Mouse (Mus musculus) midbrain, embryonic 15.5 days (tissue): Measurements from ENCODE around the gene Zbed5. TPM values are rescaled to one million over a fixed set of nuclear protein-coding genes. Genes with fewer than 3 reads are reported as not detected.
"Not testable (repeated sequence)": the region's sequence is repeated elsewhere in the genome, so short reads cannot be mapped to it uniquely, and the experiment has no call there.

ENCODE experiments used
- ATAC-seq: fragments of 200-750 bp; cut with Nextera tagmentation; replicated peaks from 2 replicates; pipeline ENCODE4 v1.8.0; 2017; ENCODE audit warnings: moderate TSS enrichment
- H3K27ac ChIP-seq: fragments of 300-500 bp; sonication (generic); 2 replicates; pipeline ENCODE4 v1.5.1; 2015; ENCODE audit warnings: mild to moderate bottlenecking, inconsistent platforms
- H3K27me3 ChIP-seq: fragments of 300-500 bp; sonication (generic); replicated peaks from 2 replicates; pipeline ENCODE4 v1.6.1; 2015; ENCODE audit warnings: inconsistent platforms
- H3K36me3 ChIP-seq: fragments of 300-500 bp; sonication (generic); replicated peaks from 2 replicates; pipeline ENCODE4 v1.6.1; 2015; ENCODE audit warnings: inconsistent platforms
- H3K4me1 ChIP-seq: fragments of 300-500 bp; sonication (generic); 2 replicates; pipeline ENCODE4 v1.6.1; 2015; ENCODE audit warnings: inconsistent platforms
- H3K4me2 ChIP-seq: fragments of 300-500 bp; sonication (generic); 2 replicates; pipeline ENCODE4 v1.6.1; 2015; ENCODE audit warnings: inconsistent platforms, mild to moderate bottlenecking, moderate library complexity
- H3K4me3 ChIP-seq: fragments of 300-500 bp; sonication (generic); 2 replicates; pipeline ENCODE4 v1.5.1; 2015; ENCODE audit warnings: mild to moderate bottlenecking, inconsistent platforms
- H3K9ac ChIP-seq: fragments of 300-500 bp; sonication (generic); 2 replicates; pipeline ENCODE4 v1.6.1; 2015; ENCODE audit warnings: mild to moderate bottlenecking, inconsistent platforms
- H3K9me3 ChIP-seq: fragments of 300-500 bp; sonication (generic); 2 replicates; pipeline ENCODE4 v1.6.1; 2016; ENCODE audit warnings: inconsistent platforms
- WGBS: fragments of 180-500 bp; shearing (Covaris S2); methylation state at CpG from one replicate; pipeline ENCODE4 v1.1.7; 2015; ENCODE audit warnings: mixed read lengths; 5-methylcytosine and 5-hydroxymethylcytosine counted together
- polyA plus RNA-seq: library from polyadenylated mRNA; unstranded; fragments of >200 nt; fragmentation: Nextera tagmentation; extraction: Ambion mirVana; gene quantifications from 2 replicates; pipeline ENCODE4 v1.2.1, GENCODE M21; 2015

Zbed5 gene
- polyA plus RNA-seq, 1 experiment from 2014 or later, result 17.3 TPM

DNA sequence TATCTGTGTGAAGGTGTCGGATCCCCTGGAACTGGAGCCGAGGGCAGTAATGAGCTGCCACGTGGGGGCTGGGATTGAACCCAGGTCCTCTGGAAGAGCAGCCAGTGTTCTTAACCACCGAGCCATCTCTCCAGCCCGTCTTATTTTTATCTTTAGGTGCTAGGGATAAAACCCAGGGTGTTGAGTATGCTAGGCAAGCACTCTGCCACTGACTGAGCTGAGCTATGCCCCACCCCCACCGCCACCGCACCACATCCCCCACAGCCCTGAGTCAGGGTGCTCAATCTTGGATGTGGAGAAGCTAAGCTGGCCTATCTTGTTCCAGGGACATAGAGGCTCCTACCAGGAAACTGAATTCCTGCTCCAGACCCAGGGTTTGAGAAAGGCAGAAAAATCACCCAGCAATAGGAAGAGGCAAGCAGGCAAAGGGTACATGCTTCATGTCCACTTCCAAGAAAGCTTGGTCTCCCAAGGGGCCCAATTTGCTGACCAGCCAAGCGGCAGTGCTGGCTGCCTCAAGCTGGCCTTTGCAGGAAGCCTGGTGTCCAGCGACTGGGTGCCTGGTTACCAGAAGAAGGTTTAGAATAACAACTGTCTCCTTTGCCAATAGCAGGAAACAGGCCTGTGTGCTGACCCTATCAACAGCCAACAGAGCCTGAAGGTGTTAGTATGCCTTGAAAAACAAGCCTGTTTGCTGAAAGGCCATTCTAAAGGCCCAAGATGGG lies 17.6 kb upstream of the Zbed5 start:
- H3K27ac ChIP-seq, result no peak overlapping the region

DNA sequence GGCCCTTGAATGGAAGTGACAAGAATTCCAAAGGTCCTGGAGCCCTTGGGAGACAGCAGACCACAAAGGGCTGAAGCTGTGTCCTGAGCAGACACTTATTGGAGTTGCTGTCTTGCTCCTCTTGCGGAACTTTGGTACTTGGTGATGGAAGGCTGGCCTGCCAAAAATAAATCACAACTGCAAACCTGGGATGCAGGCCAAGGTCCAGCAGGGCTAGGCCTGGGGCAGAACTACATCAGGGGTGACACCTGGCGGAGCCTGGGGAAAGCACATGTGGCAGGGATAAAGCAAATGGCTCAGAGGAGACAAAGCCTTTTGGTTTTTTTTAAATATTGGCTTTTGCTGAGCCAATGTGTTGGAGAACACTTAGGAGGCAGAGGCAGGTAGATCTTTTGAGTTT lies 16.6 kb upstream of the Zbed5 start:
- no peak overlapping the region for H3K4me3 ChIP-seq
- H3K27me3 ChIP-seq, result no peaks in the 10 kb centered on the region
- no peak overlapping the region for H3K9ac ChIP-seq
- no peak overlapping the region for H3K27ac ChIP-seq
- H3K36me3 ChIP-seq, result peaks cover 23% of the 10 kb centered on the region; the same call in 1 of the 2 replicates
- no peak overlapping the region for H3K4me2 ChIP-seq
- no peaks in the 10 kb centered on the region for H3K9me3 ChIP-seq
- 60% methylated on average over 2 of the region's 2 CpGs for WGBS
- peaks cover 4% of the 10 kb centered on the region; the same call in 1 of the 2 replicates for H3K4me1 ChIP-seq
- no peak for ATAC-seq

More for the DNA sequence above, 17.6 kb upstream of the Zbed5 start:
- Histone ChIP-seq H3K9ac (no peak overlapping the region), H3K4me2 (no peak overlapping the region), H3K4me3 (no peak overlapping the region), H3K4me1 (no peaks in the 10 kb centered on the region), H3K36me3 (peaks cover 19% of the 10 kb centered on the region; the same call in 1 of the 2 replicates), H3K9me3 (no peaks in the 10 kb centered on the region), H3K27me3 (no peaks in the 10 kb centered on the region)
- WGBS, result 78% methylated on average over 9 of the region's 9 CpGs
- ATAC-seq, result no peak

- Histone ChIP-seq H3K4me1 (peaks cover 10% of the 10 kb centered on the region), H3K27me3 (no peaks in the 10 kb centered on the region), H3K4me2 (no peak overlapping the region), H3K36me3 (peaks cover 23% of the 10 kb centered on the region; the same call in 1 of the 2 replicates), H3K9me3 (no peaks in the 10 kb centered on the region), H3K9ac (no peak overlapping the region), H3K4me3 (no peak overlapping the region), H3K27ac (no peak overlapping the region)
- ATAC-seq, result no peak
- 70% methylated on average over 3 of the region's 3 CpGs for whole genome bisulfite sequencing
These were observed 15.6 kb upstream of the Zbed5 start for GRCm38 (mm10) chr5:129879888-129880287.

- Histone ChIP-seq H3K9me3 (no peaks in the 10 kb centered on the region), H3K4me3 (peak overlapping the region; percentile 95), H3K4me2 (peak overlapping the region; percentile 56), H3K27ac (peak overlapping the region; percentile 93; the same call in 1 of the 2 replicates), H3K27me3 (no peaks in the 10 kb centered on the region), H3K36me3 (peaks cover 10% of the 10 kb centered on the region; the same call in 1 of the 2 replicates), H3K4me1 (peaks cover 29% of the 10 kb centered on the region), H3K9ac (peak overlapping the region; percentile 94)
- 52% methylated on average over 10 of the region's 10 CpGs for WGBS
- ATAC-seq, result no peak
These were observed 9.3 kb upstream of the Zbed5 start for GRCm38 (mm10) chr5:129886271-129886670.

DNA sequence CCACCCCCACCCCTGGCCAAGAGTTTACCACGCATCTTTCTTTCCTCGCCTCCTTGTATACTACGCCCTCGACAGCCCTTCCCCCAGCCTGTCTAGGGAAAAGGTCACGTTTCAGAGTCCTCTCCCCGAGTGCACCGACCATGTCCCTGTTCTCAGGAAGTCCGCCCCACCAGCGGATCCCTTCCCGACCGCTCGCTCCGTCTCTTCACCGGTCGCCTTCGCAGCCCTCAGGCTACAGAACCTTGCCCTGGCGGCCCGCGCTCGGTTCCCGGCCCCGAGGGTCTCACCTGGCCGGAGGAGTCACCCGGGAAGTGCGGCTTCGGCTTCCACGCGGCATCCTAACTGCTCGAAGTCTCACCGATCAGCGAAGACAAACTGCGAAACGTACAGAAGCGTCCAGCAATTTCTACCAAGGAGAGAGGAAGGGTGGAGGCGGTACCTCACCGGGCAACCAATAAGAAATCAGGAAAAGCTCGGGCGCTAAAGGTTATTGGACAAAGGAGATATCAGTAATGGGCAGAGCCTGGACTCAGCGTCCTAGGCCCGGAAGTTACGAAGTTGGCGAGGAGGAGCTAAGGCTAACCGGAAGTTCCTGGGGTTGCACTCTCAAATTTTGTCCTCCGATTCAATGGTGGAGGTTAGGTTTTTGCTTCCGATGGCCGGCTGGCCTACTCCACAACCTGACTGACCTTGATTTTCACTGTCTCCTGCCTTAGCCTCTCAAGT lies 8.4 kb upstream of the Zbed5 start, which contains the start of gene Chchd2:
TSS of gene Chchd2 (minus strand) at position 560 of the 726 bp plus-strand sequence.
- WGBS, result under 1% methylated on average over 46 of the region's 46 CpGs
- Histone ChIP-seq H3K27me3 (no peaks in the 10 kb centered on the region), H3K9ac (peak within 1 kb of the TSS; percentile 94), H3K9me3 (no peaks in the 10 kb centered on the region), H3K4me1 (peaks cover 29% of the 10 kb centered on the region), H3K4me2 (peak within 1 kb of the TSS; percentile 56), H3K36me3 (peaks cover 4% of the 10 kb centered on the region; the same call in 1 of the 2 replicates), H3K4me3 (peak within 1 kb of the TSS; percentile 95), H3K27ac (peak within 1 kb of the TSS; percentile 93)
- ATAC-seq, result peak; percentile 100

DNA sequence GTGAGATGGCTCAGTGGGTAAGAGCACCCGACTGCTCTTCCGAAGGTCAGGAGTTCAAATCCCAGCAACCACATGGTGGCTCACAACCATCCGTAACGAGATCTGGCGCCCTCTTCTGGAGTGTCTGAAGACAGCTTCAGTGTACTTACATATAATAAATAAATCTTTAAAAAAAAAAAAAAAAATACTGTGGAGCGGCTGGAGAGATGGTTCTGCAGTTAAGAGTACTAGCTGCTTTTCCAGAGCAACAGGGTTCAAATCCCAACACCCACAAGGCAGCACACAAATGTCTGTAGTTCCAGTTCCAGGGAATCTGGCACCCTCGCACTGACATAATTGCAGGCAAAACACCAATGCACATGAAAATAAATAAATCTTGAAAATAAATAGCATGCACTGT lies 5.1 kb upstream of the Zbed5 start:
- H3K4me2 ChIP-seq, H3K27ac ChIP-seq, H3K36me3 ChIP-seq, ATAC-seq, H3K9me3 ChIP-seq, H3K9ac ChIP-seq, H3K27me3 ChIP-seq, H3K4me3 ChIP-seq: not testable (repeated sequence)
- peaks cover 18% of the 10 kb centered on the region for H3K4me1 ChIP-seq
- WGBS, result 69% methylated on average over 7 of the region's 7 CpGs

- no peaks in the 10 kb centered on the region for H3K27me3 ChIP-seq
- H3K4me2 ChIP-seq, result no peak within 1 kb of the TSS
- no peak within 1 kb of the TSS for H3K27ac ChIP-seq
- 0 out of 2 replicates have a peak, but pooled peaks cover 15% of the 10 kb centered on the region for H3K36me3 ChIP-seq
- H3K4me1 ChIP-seq, result peaks cover 12% of the 10 kb centered on the region
- no peak for ATAC-seq
- H3K9ac ChIP-seq, result no peak within 1 kb of the TSS
- WGBS, result 97% methylated on average over 1 of the region's 1 CpGs
- no peaks in the 10 kb centered on the region for H3K9me3 ChIP-seq
- H3K4me3 ChIP-seq, result no peak within 1 kb of the TSS
These were observed 2.9 kb downstream of the Zbed5 start, which contains the start of gene Phkg1 for GRCm38 (mm10) chr5:129898449-129898848. TSS of gene Phkg1 (minus strand) at chr5:129898549.

GRCm38 (mm10) chr5:129907775-129908174 lies 12.3 kb downstream of the Zbed5 start:
- no peak for ATAC-seq
- Histone ChIP-seq H3K27me3 (no peaks in the 10 kb centered on the region), H3K27ac (peak overlapping the region; percentile 97), H3K4me3 (peak overlapping the region; percentile 67), H3K36me3 (0 out of 2 replicates have a peak, but pooled peaks cover 4% of the 10 kb centered on the region), H3K4me1 (peaks cover 13% of the 10 kb centered on the region), H3K9ac (peak overlapping the region; percentile 45; the same call in 1 of the 2 replicates), H3K9me3 (no peaks in the 10 kb centered on the region), H3K4me2 (peak overlapping the region; percentile 72)
- 9% methylated on average over 4 of the region's 4 CpGs for WGBS

- Histone ChIP-seq H3K4me2 (peak within 1 kb of the TSS; percentile 72), H3K4me1 (peaks cover 13% of the 10 kb centered on the region), H3K4me3 (peak within 1 kb of the TSS; percentile 67), H3K9me3 (no peaks in the 10 kb centered on the region), H3K36me3 (no peaks in the 10 kb centered on the region), H3K27me3 (no peaks in the 10 kb centered on the region), H3K9ac (peak within 1 kb of the TSS; percentile 82), H3K27ac (peak within 1 kb of the TSS; percentile 97)
- WGBS, result under 1% methylated on average over 63 of the region's 63 CpGs
- peak; percentile 97 for ATAC-seq
These were observed 12.9 kb downstream of the Zbed5 start, which contains the start of gene Nupr1l for GRCm38 (mm10) chr5:129908242-129908965. TSS of gene Nupr1l (plus strand) at chr5:129908540.

GRCm38 (mm10) chr5:129909147-129909546 lies 13.6 kb downstream of the Zbed5 start:
- H3K4me2 ChIP-seq, result peak overlapping the region; percentile 72
- peak overlapping the region; percentile 97 for H3K27ac ChIP-seq
- H3K36me3 ChIP-seq, result no peaks in the 10 kb centered on the region
- ATAC-seq, result no peak
- WGBS, result 73% methylated on average over 9 of the region's 9 CpGs
- H3K9ac ChIP-seq, result peak overlapping the region; percentile 82
- no peaks in the 10 kb centered on the region for H3K9me3 ChIP-seq
- no peaks in the 10 kb centered on the region for H3K27me3 ChIP-seq
- peak overlapping the region; percentile 67 for H3K4me3 ChIP-seq
- H3K4me1 ChIP-seq, result peaks cover 13% of the 10 kb centered on the region

GRCm38 (mm10) chr5:129909591-129909990 lies 14.1 kb downstream of the Zbed5 start:
- Histone ChIP-seq H3K27ac (no peak overlapping the region), H3K27me3 (no peaks in the 10 kb centered on the region), H3K4me2 (peak overlapping the region; percentile 72; the same call in 1 of the 2 replicates), H3K4me3 (no peak overlapping the region), H3K9ac (no peak overlapping the region), H3K36me3 (no peaks in the 10 kb centered on the region), H3K4me1 (peaks cover 13% of the 10 kb centered on the region), H3K9me3 (no peaks in the 10 kb centered on the region)
- no peak for ATAC-seq
- 85% methylated on average over 7 of the region's 7 CpGs for WGBS

DNA sequence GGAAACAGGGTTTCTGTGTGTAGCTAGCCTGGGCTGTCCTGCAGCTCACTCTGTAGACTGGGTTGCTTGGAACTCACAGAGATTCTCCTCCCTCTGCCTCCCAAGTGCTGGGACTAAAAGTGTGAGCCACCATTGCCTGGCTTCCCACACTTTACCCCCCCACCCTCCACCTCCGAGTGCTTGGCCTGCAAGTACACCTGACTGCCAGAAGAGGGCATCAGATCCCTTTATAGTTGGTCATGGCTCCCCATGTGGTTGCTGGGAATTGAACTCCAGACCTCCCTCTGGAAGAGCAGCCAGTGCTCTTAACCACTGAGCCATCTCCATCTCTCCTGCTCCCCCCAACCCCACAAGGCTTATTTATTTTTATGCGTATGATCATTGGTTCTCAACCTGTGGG lies 18.5 kb downstream of the Zbed5 start:
- Histone ChIP-seq H3K4me2 (no peak overlapping the region), H3K4me1 (peaks cover 5% of the 10 kb centered on the region), H3K9me3 (no peaks in the 10 kb centered on the region), H3K4me3 (no peak overlapping the region), H3K36me3 (no peaks in the 10 kb centered on the region), H3K9ac (no peak overlapping the region), H3K27me3 (no peaks in the 10 kb centered on the region), H3K27ac (no peak overlapping the region)
- ATAC-seq, result no peak
- 24% methylated on average over 2 of the region's 2 CpGs for WGBS
